Mouse (Mus musculus) midbrain, embryonic 12.5 days (tissue): ENCODE results near the gene Rhov. TPM values are rescaled to one million over a fixed set of nuclear protein-coding genes. Genes with fewer than 3 reads are reported as not detected.

Source experiments
- ATAC-seq: fragments of 200-750 bp; cut with Nextera tagmentation; 2 replicates; pipeline ENCODE4 v1.8.0; 2017; ENCODE audit warnings: low read depth, moderate TSS enrichment, moderate library complexity; ENCODE audit not compliant: low FRiP score
- H3K27ac ChIP-seq: fragments of 300-500 bp; sonication (generic); replicated peaks from 2 replicates; pipeline ENCODE4 v1.5.1; 2016; ENCODE audit warnings: mild to moderate bottlenecking
- H3K27me3 ChIP-seq: fragments of 300-500 bp; sonication (generic); 2 replicates; pipeline ENCODE4 v1.6.1; 2016; ENCODE audit warnings: mild to moderate bottlenecking
- H3K36me3 ChIP-seq: fragments of 300-500 bp; sonication (generic); 2 replicates; pipeline ENCODE4 v1.6.1; 2016
- H3K4me1 ChIP-seq: fragments of 300-500 bp; sonication (generic); 2 replicates; pipeline ENCODE4 v1.6.1; 2016
- H3K4me2 ChIP-seq: fragments of 300-500 bp; sonication (generic); replicated peaks from 2 replicates; pipeline ENCODE4 v1.6.1; 2016; ENCODE audit warnings: mild to moderate bottlenecking, moderate library complexity
- H3K4me3 ChIP-seq: fragments of 300-500 bp; sonication (generic); 2 replicates; pipeline ENCODE4 v1.5.1; 2016; ENCODE audit warnings: mild to moderate bottlenecking
- H3K9ac ChIP-seq: fragments of 300-500 bp; sonication (generic); replicated peaks from 2 replicates; pipeline ENCODE4 v1.6.1; 2016; ENCODE audit warnings: mild to moderate bottlenecking, moderate library complexity
- H3K9me3 ChIP-seq: fragments of 300-500 bp; sonication (generic); 2 replicates; pipeline ENCODE4 v1.6.1; 2016; ENCODE audit warnings: mild to moderate bottlenecking
- WGBS: fragments of 180-500 bp; shearing (Covaris S2); methylation state at CpG from one replicate; pipeline ENCODE4 v1.1.7; 2016; 5-methylcytosine and 5-hydroxymethylcytosine counted together
- polyA plus RNA-seq: library from polyadenylated mRNA; unstranded; fragments of >200 nt; fragmentation: Nextera tagmentation; extraction: Ambion mirVana; gene quantifications from 2 replicates; pipeline ENCODE4 v1.2.1, GENCODE M21; 2016

Rhov gene
- polyA plus RNA-seq, 1 experiment from 2014 or later = 3.9 TPM

- H3K27me3 ChIP-seq = peaks cover 27% of the 10 kb centered on the region
- no peaks in the 10 kb centered on the region for H3K36me3 ChIP-seq
- no peak overlapping the region for H3K4me2 ChIP-seq
- no peaks in the 10 kb centered on the region for H3K4me1 ChIP-seq
- ATAC-seq = peak; percentile 16; the same call in 1 of the 2 replicates
- no peaks in the 10 kb centered on the region for H3K9me3 ChIP-seq
- no peak overlapping the region for H3K27ac ChIP-seq
- H3K9ac ChIP-seq = no peak overlapping the region
- 70% methylated on average over 5 of the region's 5 CpGs for WGBS
- H3K4me3 ChIP-seq = no peak overlapping the region
Measured at GRCm38 (mm10) chr2:119250377-119250776, 20.7 kb downstream of the Rhov start.

GRCm38 (mm10) chr2:119249592-119250061, 21.4 kb downstream of the Rhov start:
- no peaks in the 10 kb centered on the region for H3K36me3 ChIP-seq
- H3K4me2 ChIP-seq = no peak overlapping the region
- no peak overlapping the region for H3K4me3 ChIP-seq
- 82% methylated on average over 4 of the region's 4 CpGs for WGBS
- no peak for ATAC-seq
- H3K9me3 ChIP-seq = no peaks in the 10 kb centered on the region
- H3K4me1 ChIP-seq = no peaks in the 10 kb centered on the region
- no peak overlapping the region for H3K9ac ChIP-seq
- H3K27ac ChIP-seq = no peak overlapping the region
- peaks cover 20% of the 10 kb centered on the region for H3K27me3 ChIP-seq

GRCm38 (mm10) chr2:119247904-119248303, 23.2 kb downstream of the Rhov start:
- 83% methylated on average over 9 of the region's 9 CpGs for WGBS
- no peak overlapping the region for H3K4me2 ChIP-seq
- no peak overlapping the region for H3K27ac ChIP-seq
- no peak overlapping the region for H3K9ac ChIP-seq
- H3K27me3 ChIP-seq = peaks cover 11% of the 10 kb centered on the region; the same call in 1 of the 2 replicates
- H3K4me3 ChIP-seq = no peak overlapping the region
- no peak for ATAC-seq
- no peaks in the 10 kb centered on the region for H3K4me1 ChIP-seq
- H3K9me3 ChIP-seq = no peaks in the 10 kb centered on the region
- no peaks in the 10 kb centered on the region for H3K36me3 ChIP-seq

- 82% methylated on average over 7 of the region's 7 CpGs for WGBS
- no peaks in the 10 kb centered on the region for H3K4me1 ChIP-seq
- H3K9ac ChIP-seq = no peak overlapping the region
- H3K27ac ChIP-seq = no peak overlapping the region
- H3K4me2 ChIP-seq = no peak overlapping the region
- H3K27me3 ChIP-seq = peaks cover 15% of the 10 kb centered on the region
- H3K4me3 ChIP-seq = no peak overlapping the region
- no peaks in the 10 kb centered on the region for H3K9me3 ChIP-seq
- ATAC-seq = no peak
- H3K36me3 ChIP-seq = no peaks in the 10 kb centered on the region
Measured at GRCm38 (mm10) chr2:119245246-119245645, 25.8 kb downstream of the Rhov start.

DNA sequence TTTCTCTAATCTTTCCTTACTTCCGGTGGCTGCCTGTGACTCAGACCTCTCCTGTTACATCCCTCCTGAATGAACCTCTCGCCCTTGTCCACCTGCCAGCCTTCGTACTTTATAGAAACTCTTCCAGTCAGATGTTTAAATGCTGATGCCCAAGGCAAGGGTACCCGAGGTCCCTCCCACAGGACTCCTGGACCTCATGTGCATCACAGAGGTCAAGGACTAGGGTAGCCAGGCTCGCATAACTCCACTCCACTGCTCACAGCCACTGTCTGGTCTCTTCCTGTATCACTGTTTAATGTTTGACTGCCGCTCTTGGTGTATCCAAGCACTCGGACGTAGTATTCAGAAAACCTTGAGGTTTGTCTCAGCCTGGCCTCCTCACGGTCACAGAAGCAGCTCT, 28.5 kb downstream of the Rhov start:
- Histone ChIP-seq H3K36me3 (no peaks in the 10 kb centered on the region), H3K4me3 (no peak overlapping the region), H3K27ac (no peak overlapping the region), H3K9me3 (no peaks in the 10 kb centered on the region), H3K4me1 (peaks cover 6% of the 10 kb centered on the region), H3K4me2 (no peak overlapping the region), H3K9ac (no peak overlapping the region), H3K27me3 (peaks cover 34% of the 10 kb centered on the region)
- no peak for ATAC-seq
- WGBS = 80% methylated on average over 9 of the region's 9 CpGs

DNA sequence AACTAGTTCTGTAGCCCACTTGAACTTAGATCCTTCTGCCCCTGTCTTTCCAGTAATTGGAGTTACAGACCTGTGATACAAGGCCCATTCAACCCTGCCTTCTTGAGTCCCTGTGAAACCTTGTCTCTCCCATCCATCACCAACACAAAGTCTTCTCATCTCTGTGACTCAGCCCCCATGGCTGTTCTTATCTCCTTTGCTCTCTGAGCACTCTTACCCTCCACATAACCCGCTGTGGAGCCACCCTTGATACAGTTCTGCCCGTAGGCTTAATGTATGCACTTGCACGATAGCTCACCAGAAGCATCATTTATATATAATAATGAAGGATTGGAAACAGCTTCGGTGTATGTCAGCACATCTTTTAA, 30.3 kb downstream of the Rhov start:
- peaks cover 51% of the 10 kb centered on the region for H3K27me3 ChIP-seq
- no peak overlapping the region for H3K9ac ChIP-seq
- 89% methylated on average over 4 of the region's 4 CpGs for WGBS
- no peak overlapping the region for H3K4me3 ChIP-seq
- H3K4me2 ChIP-seq = no peak overlapping the region
- H3K27ac ChIP-seq = no peak overlapping the region
- ATAC-seq = no peak
- no peaks in the 10 kb centered on the region for H3K9me3 ChIP-seq
- H3K4me1 ChIP-seq = peaks cover 13% of the 10 kb centered on the region
- H3K36me3 ChIP-seq = no peaks in the 10 kb centered on the region

- H3K4me3 ChIP-seq = no peak overlapping the region
- no peak for ATAC-seq
- no peaks in the 10 kb centered on the region for H3K36me3 ChIP-seq
- peaks cover 13% of the 10 kb centered on the region for H3K4me1 ChIP-seq
- WGBS = 68% methylated on average over 4 of the region's 4 CpGs
- no peak overlapping the region for H3K27ac ChIP-seq
- H3K27me3 ChIP-seq = peaks cover 57% of the 10 kb centered on the region
- no peak overlapping the region for H3K9ac ChIP-seq
- no peak overlapping the region for H3K4me2 ChIP-seq
- H3K9me3 ChIP-seq = no peaks in the 10 kb centered on the region
Measured at GRCm38 (mm10) chr2:119240075-119240818, 30.8 kb downstream of the Rhov start.

DNA sequence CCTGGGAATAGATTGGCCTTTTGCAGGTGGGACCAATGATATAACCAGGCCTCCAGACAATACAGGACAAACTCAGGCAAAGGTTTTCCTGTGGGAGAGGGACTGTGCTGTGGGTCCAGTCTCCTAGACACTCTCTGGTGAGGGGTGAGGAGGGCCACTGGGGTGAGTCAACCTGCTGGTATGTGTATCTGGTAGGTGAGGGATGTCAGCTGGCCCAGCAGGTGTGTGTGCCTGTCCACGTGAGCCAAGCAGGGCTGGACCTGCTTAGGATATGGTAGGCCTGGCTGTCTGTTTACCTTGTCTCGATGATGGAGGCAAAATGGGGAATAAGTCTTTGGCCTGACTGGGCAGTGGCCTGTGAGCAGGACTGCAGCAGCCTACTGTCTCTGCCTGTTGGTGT, 32.4 kb downstream of the Rhov start:
- peaks cover 69% of the 10 kb centered on the region for H3K27me3 ChIP-seq
- H3K27ac ChIP-seq = no peak overlapping the region
- no peak overlapping the region for H3K4me3 ChIP-seq
- no peak overlapping the region for H3K4me2 ChIP-seq
- peaks cover 13% of the 10 kb centered on the region for H3K4me1 ChIP-seq
- ATAC-seq = no peak
- no peaks in the 10 kb centered on the region for H3K9me3 ChIP-seq
- no peak overlapping the region for H3K9ac ChIP-seq
- H3K36me3 ChIP-seq = no peaks in the 10 kb centered on the region
- WGBS = 91% methylated on average over 2 of the region's 2 CpGs

- Histone ChIP-seq H3K9me3 (no peaks in the 10 kb centered on the region), H3K27me3 (peaks cover 71% of the 10 kb centered on the region)
- WGBS = under 1% methylated on average over 31 of the region's 31 CpGs
Measured at GRCm38 (mm10) chr2:119237871-119238220, 33.2 kb downstream of the Rhov start.

GRCm38 (mm10) chr2:119237210-119237870, 33.7 kb downstream of the Rhov start, which contains the start of gene Spint1:
TSS of gene Spint1 (plus strand) at chr2:119237362.
- no peak within 1 kb of the TSS for H3K9ac ChIP-seq
- peak within 1 kb of the TSS; percentile 41 for H3K4me3 ChIP-seq
- H3K27ac ChIP-seq = no peak within 1 kb of the TSS
- H3K9me3 ChIP-seq = no peaks in the 10 kb centered on the region
- peaks cover 71% of the 10 kb centered on the region for H3K27me3 ChIP-seq
- peaks cover 13% of the 10 kb centered on the region for H3K4me1 ChIP-seq
- no peaks in the 10 kb centered on the region for H3K36me3 ChIP-seq
- WGBS = under 1% methylated on average over 70 of the region's 73 CpGs
- ATAC-seq = no peak
- H3K4me2 ChIP-seq = peak within 1 kb of the TSS; percentile 62

More at GRCm38 (mm10) chr2:119237871-119238220, 33.2 kb downstream of the Rhov start:
- Histone ChIP-seq H3K27ac (no peak overlapping the region), H3K9ac (no peak overlapping the region), H3K36me3 (no peaks in the 10 kb centered on the region), H3K4me2 (peak overlapping the region; percentile 62), H3K4me1 (peaks cover 13% of the 10 kb centered on the region), H3K4me3 (peak overlapping the region; percentile 41)
- no peak for ATAC-seq

DNA sequence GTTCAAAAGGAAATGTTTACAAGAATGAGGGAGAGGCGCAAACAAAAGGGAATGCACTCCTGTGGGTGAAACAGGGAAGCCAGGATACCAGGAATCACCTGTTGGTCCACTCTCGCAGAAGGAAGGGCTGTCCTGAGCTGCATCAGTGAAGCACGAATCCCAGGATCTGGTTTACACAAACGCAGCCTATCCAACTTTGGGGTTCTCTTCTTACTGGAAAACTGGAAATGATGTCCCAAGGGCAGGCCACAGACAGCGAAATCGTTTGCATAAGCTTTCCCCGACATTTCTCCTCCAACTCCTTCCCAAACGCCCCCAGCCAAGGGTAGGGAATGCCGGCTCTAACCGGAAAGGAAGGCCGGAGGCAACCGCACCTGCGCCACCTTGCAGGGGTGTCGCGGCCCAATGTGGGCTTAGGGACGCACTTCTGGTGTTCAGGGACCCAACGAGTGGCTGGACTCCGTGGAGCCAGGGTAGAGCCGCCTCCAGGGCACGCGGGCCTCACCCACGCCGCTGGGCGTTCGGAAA, 34.3 kb downstream of the Rhov start:
- H3K36me3 ChIP-seq = no peaks in the 10 kb centered on the region
- peaks cover 71% of the 10 kb centered on the region for H3K27me3 ChIP-seq
- ATAC-seq = no peak
- no peak overlapping the region for H3K9ac ChIP-seq
- 6% methylated on average over 25 of the region's 25 CpGs for WGBS
- H3K4me3 ChIP-seq = peak overlapping the region; percentile 41
- H3K4me2 ChIP-seq = peak overlapping the region; percentile 62
- H3K27ac ChIP-seq = no peak overlapping the region
- no peaks in the 10 kb centered on the region for H3K9me3 ChIP-seq
- peaks cover 13% of the 10 kb centered on the region for H3K4me1 ChIP-seq
